ENCODE assay signal across 15 mouse cellular contexts in genomic region chr14:48171268-48171667, GRCm38 (mm10). TPM values are rescaled to one million over a fixed set of nuclear protein-coding genes. Genes with fewer than 3 reads are reported as not detected.
DNase-seq lines count a peak whose midpoint lies in the region; ATAC-seq lines count a peak whose summit lies in the region.
"Had no signal": no experiment of that assay in that cellular context is flagged by ENCODE, and none has a peak within 500 bp of the region (broad histone marks: within the 10 kb centered on the region; RNA-seq: fewer than 3 reads in every experiment).

No protein-coding gene starts in this region.

- peak overlapping the region; percentile 21; the same call in 1 of the 2 replicates for H3K4me2 ChIP-seq in hindbrain, embryonic 11.5 days (replicated peaks; ENCODE audit: low read depth, low read length)
- H3K4me2 ChIP-seq in hindbrain, embryonic 16.5 days (ENCODE audit: low read length) = no peak overlapping the region
- peak overlapping the region; percentile 25 for H3K4me2 ChIP-seq in neural tube, embryonic 12.5 days (replicated peaks)
- H3K4me2 ChIP-seq in neural tube, embryonic 15.5 days = no peak overlapping the region
- no peak overlapping the region for H3K4me2 ChIP-seq in midbrain, embryonic 13.5 days (replicated peaks)
- H3K4me2 ChIP-seq: embryonic facial prominence, embryonic 13.5 days; kidney, embryonic 15.5 days; liver, embryonic 11.5 days had no signal

- peak; percentile 37 for DNase-seq in hindbrain, embryonic 11.5 days (ENCODE audit: low spot score)
- no peak for DNase-seq in adipocyte (ENCODE audit: low spot score)
- DNase-seq in gastrocnemius, postnatal 36 days = no peak
- DNase-seq: adrenal gland, postnatal 25 days; cerebellum, adult 18-20 months; gastrocnemius, postnatal 10 days; heart, postnatal 10 days had no signal

- intact Hi-C loops in gastrocnemius, postnatal 36 days (cut with DNase I) = no loop called here

- no peaks in the 10 kb centered on the region for H3K9me3 ChIP-seq in hindbrain, embryonic 11.5 days (ENCODE audit: control insufficient read depth, low read length)
- no peaks in the 10 kb centered on the region for H3K9me3 ChIP-seq in hindbrain, embryonic 16.5 days (ENCODE audit: control insufficient read depth, low read length)
- H3K9me3 ChIP-seq in neural tube, embryonic 12.5 days = no peaks in the 10 kb centered on the region
- H3K9me3 ChIP-seq in neural tube, embryonic 15.5 days (replicated peaks) = no peaks in the 10 kb centered on the region
- no peaks in the 10 kb centered on the region for H3K9me3 ChIP-seq in midbrain, embryonic 13.5 days
- H3K9me3 ChIP-seq: embryonic facial prominence, embryonic 13.5 days; kidney, embryonic 15.5 days; limb, embryonic 10.5 days had no signal

- no peak overlapping the region for H3K4me3 ChIP-seq in hindbrain, embryonic 11.5 days (ENCODE audit: low read depth, low read length)
- H3K4me3 ChIP-seq in hindbrain, embryonic 16.5 days (ENCODE audit: low read length) = no peak overlapping the region
- H3K4me3 ChIP-seq in neural tube, embryonic 12.5 days = no peak overlapping the region
- H3K4me3 ChIP-seq in neural tube, embryonic 15.5 days (replicated peaks) = no peak overlapping the region
- H3K4me3 ChIP-seq in midbrain, embryonic 13.5 days (replicated peaks) = no peak overlapping the region
- H3K4me3 ChIP-seq: embryonic facial prominence, embryonic 13.5 days; kidney, embryonic 15.5 days; limb, embryonic 10.5 days had no signal

- H3K27me3 ChIP-seq in hindbrain, embryonic 11.5 days (ENCODE audit: control insufficient read depth, insufficient read depth, low read length) = no peaks in the 10 kb centered on the region
- H3K27me3 ChIP-seq in hindbrain, embryonic 16.5 days (replicated peaks; ENCODE audit: control insufficient read depth, insufficient read depth, low read length) = no peaks in the 10 kb centered on the region
- no peaks in the 10 kb centered on the region for H3K27me3 ChIP-seq in neural tube, embryonic 12.5 days (replicated peaks)
- H3K27me3 ChIP-seq in neural tube, embryonic 15.5 days (replicated peaks) = no peaks in the 10 kb centered on the region
- H3K27me3 ChIP-seq in midbrain, embryonic 13.5 days = no peaks in the 10 kb centered on the region
- H3K27me3 ChIP-seq: embryonic facial prominence, embryonic 13.5 days; kidney, embryonic 15.5 days had no signal

- peak; percentile 48 for ATAC-seq in hindbrain, embryonic 11.5 days (ENCODE audit: low FRiP score)
- ATAC-seq in hindbrain, embryonic 16.5 days = no peak
- ATAC-seq in neural tube, embryonic 12.5 days (ENCODE audit: low FRiP score, low read depth) = peak; percentile 34; the same call in 1 of the 2 replicates
- ATAC-seq in neural tube, embryonic 15.5 days (ENCODE audit: low FRiP score) = no peak
- peak; percentile 44 for ATAC-seq in midbrain, embryonic 13.5 days

- peak overlapping the region; percentile 51 for H3K27ac ChIP-seq in hindbrain, embryonic 11.5 days (ENCODE audit: low read depth, low read length)
- no peak overlapping the region for H3K27ac ChIP-seq in hindbrain, embryonic 16.5 days (ENCODE audit: low read depth, low read length)
- H3K27ac ChIP-seq in neural tube, embryonic 12.5 days = 0 out of 2 replicates have a peak overlapping the region, but pooled peaks have one; percentile 10
- no peak overlapping the region for H3K27ac ChIP-seq in neural tube, embryonic 15.5 days (replicated peaks)
- H3K27ac ChIP-seq in midbrain, embryonic 13.5 days = peak overlapping the region; percentile 73
- H3K27ac ChIP-seq: embryonic facial prominence, embryonic 13.5 days; kidney, embryonic 15.5 days; limb, embryonic 10.5 days had no signal

- 27% methylated on average over 12 of the region's 12 CpGs for WGBS in hindbrain, embryonic 11.5 days
- WGBS in hindbrain, embryonic 16.5 days = 28% methylated on average over 12 of the region's 12 CpGs
- 21% methylated on average over 12 of the region's 12 CpGs for WGBS in neural tube, embryonic 12.5 days
- WGBS in neural tube, embryonic 15.5 days = 21% methylated on average over 12 of the region's 12 CpGs
- 18% methylated on average over 12 of the region's 12 CpGs for WGBS in midbrain, embryonic 13.5 days

- no peak overlapping the region for H3K9ac ChIP-seq in hindbrain, embryonic 11.5 days (ENCODE audit: low read depth, low read length)
- H3K9ac ChIP-seq in hindbrain, embryonic 16.5 days (ENCODE audit: low read depth, low read length) = no peak overlapping the region
- H3K9ac ChIP-seq in neural tube, embryonic 12.5 days = 0 out of 2 replicates have a peak overlapping the region, but pooled peaks have one; percentile 26
- no peak overlapping the region for H3K9ac ChIP-seq in neural tube, embryonic 15.5 days (replicated peaks)
- H3K9ac ChIP-seq in midbrain, embryonic 13.5 days (replicated peaks) = peak overlapping the region; percentile 48
- H3K9ac ChIP-seq: embryonic facial prominence, embryonic 13.5 days; kidney, embryonic 15.5 days had no signal

- no peaks in the 10 kb centered on the region for H3K36me3 ChIP-seq in hindbrain, embryonic 11.5 days (ENCODE audit: control insufficient read depth, insufficient read depth, low read length)
- H3K36me3 ChIP-seq in hindbrain, embryonic 16.5 days (ENCODE audit: control insufficient read depth, insufficient read depth, low read length) = no peaks in the 10 kb centered on the region
- no peaks in the 10 kb centered on the region for H3K36me3 ChIP-seq in neural tube, embryonic 12.5 days
- H3K36me3 ChIP-seq in neural tube, embryonic 15.5 days = no peaks in the 10 kb centered on the region
- no peaks in the 10 kb centered on the region for H3K36me3 ChIP-seq in midbrain, embryonic 13.5 days
- H3K36me3 ChIP-seq: embryonic facial prominence, embryonic 13.5 days had no signal

- H3K4me1 ChIP-seq in hindbrain, embryonic 11.5 days (replicated peaks; ENCODE audit: control insufficient read depth, insufficient read depth, low read length) = peaks cover 7% of the 10 kb centered on the region
- H3K4me1 ChIP-seq in hindbrain, embryonic 16.5 days (ENCODE audit: control insufficient read depth, insufficient read depth, low read depth, low read length) = peaks cover 12% of the 10 kb centered on the region
- peaks cover 17% of the 10 kb centered on the region for H3K4me1 ChIP-seq in neural tube, embryonic 12.5 days
- H3K4me1 ChIP-seq in neural tube, embryonic 15.5 days = peaks cover 16% of the 10 kb centered on the region
- peaks cover 20% of the 10 kb centered on the region for H3K4me1 ChIP-seq in midbrain, embryonic 13.5 days (replicated peaks)

RNA-seq across cellular contexts. Expression of gene Peli2, which starts 50.6 kb away (rescaled TPM):
- polyA plus RNA-seq in hindbrain, embryonic 11.5 days (2014; fragmentation: Nextera tagmentation; extraction: Ambion mirVana) = 17.3 and 17.6 TPM in 2 replicates
- 8.0 and 8.7 TPM in 2 replicates for polyA plus RNA-seq in hindbrain, embryonic 16.5 days (2015; fragmentation: Nextera tagmentation; extraction: Ambion mirVana)
- polyA plus RNA-seq in neural tube, embryonic 12.5 days (2016; fragmentation: Nextera tagmentation; extraction: Ambion mirVana) = 17.1 and 17.4 TPM in 2 replicates
- 6.8 and 7.0 TPM in 2 replicates for polyA plus RNA-seq in neural tube, embryonic 15.5 days (2015; fragmentation: Nextera tagmentation; extraction: Ambion mirVana)
- 7.1 and 8.3 TPM in 2 replicates for polyA plus RNA-seq in midbrain, embryonic 13.5 days (2015; fragmentation: Nextera tagmentation; extraction: Ambion mirVana)
- 10 to 100 TPM; 14.0 to 17.0 TPM for total RNA-seq in gastrocnemius, postnatal 36 days (2021)

Comparison
In these comparisons a context has a peak if more than half of its experiments do, and no peak if none do; other contexts are left out.
1. ATAC-seq: peak in hindbrain, embryonic 11.5 days (single experiment), neural tube, embryonic 12.5 days (single experiment) and midbrain, embryonic 13.5 days (single experiment); none in hindbrain, embryonic 16.5 days (single experiment) and neural tube, embryonic 15.5 days (single experiment).
2. H3K27ac ChIP-seq: peak in hindbrain, embryonic 11.5 days (single experiment), neural tube, embryonic 12.5 days (single experiment) and midbrain, embryonic 13.5 days (single experiment); none in hindbrain, embryonic 16.5 days (single experiment) and neural tube, embryonic 15.5 days (single experiment).
3. H3K4me2 ChIP-seq: peak in hindbrain, embryonic 11.5 days (single experiment) and neural tube, embryonic 12.5 days (single experiment); none in hindbrain, embryonic 16.5 days (single experiment), neural tube, embryonic 15.5 days (single experiment) and midbrain, embryonic 13.5 days (single experiment).
4. H3K9ac ChIP-seq: peak in neural tube, embryonic 12.5 days (single experiment) and midbrain, embryonic 13.5 days (single experiment); none in hindbrain, embryonic 11.5 days (single experiment), hindbrain, embryonic 16.5 days (single experiment) and neural tube, embryonic 15.5 days (single experiment).